Mouse (Mus musculus): ENCODE measurements around the gene Cenpb.

- TF ChIP-seq HCFC1 (IDR thresholded peaks at IDR 0.05; ENCODE audit: borderline replicate concordance, insufficient read depth, low read length): no peak
- no peak for TF ChIP-seq MAFK (IDR thresholded peaks at IDR 0.05; ENCODE audit: insufficient read depth, low read depth, low read length)
- no peak for TF ChIP-seq CHD2 (IDR thresholded peaks at IDR 0.05; ENCODE audit: low read depth, low read length)
- TF ChIP-seq ZNF384 (IDR thresholded peaks at IDR 0.05; ENCODE audit: low read depth, low read length): no peak
- no peak for TF ChIP-seq ZC3H11A (IDR thresholded peaks at IDR 0.05; ENCODE audit: borderline replicate concordance, low read depth, low read length)
Measured at GRCm38 (mm10) chr2:131163924-131164323, 15.9 kb downstream of the Cenpb start.

All from ES-E14 (cell line).